Mouse (Mus musculus): Measurements from ENCODE around the gene C9.

- no peak for TF ChIP-seq HCFC1 (IDR thresholded peaks at IDR 0.05; ENCODE audit: borderline replicate concordance, insufficient read depth, low read length)
- TF ChIP-seq MAFK (IDR thresholded peaks at IDR 0.05; ENCODE audit: insufficient read depth, low read depth, low read length), result no peak
- no peak for TF ChIP-seq ZC3H11A (IDR thresholded peaks at IDR 0.05; ENCODE audit: borderline replicate concordance, low read depth, low read length)
- no peak for TF ChIP-seq ZNF384 (IDR thresholded peaks at IDR 0.05; ENCODE audit: low read depth, low read length)
- no peak for TF ChIP-seq CHD2 (IDR thresholded peaks at IDR 0.05; ENCODE audit: low read depth, low read length)
Measured at GRCm38 (mm10) chr15:6498396-6499070, 53.4 kb downstream of the C9 start.
